Mouse (Mus musculus) induced T-regulatory cell, adult 2 months (primary cell): ENCODE measurements around the gene Tmigd3.

Experiments used
- DNase-seq: peaks from one replicate; pipeline ENCODE4 v3.0.0-alpha.2; 2012; ENCODE audit warnings: low read depth

Tmigd3 gene

GRCm38 (mm10) chr3:105933926-105934325, 63.2 kb downstream of the Tmigd3 start:
- no peak for DNase-seq

- DNase-seq = no peak
Measured at GRCm38 (mm10) chr3:105935033-105935432, 64.3 kb downstream of the Tmigd3 start.

- no peak for DNase-seq
Measured at GRCm38 (mm10) chr3:105936111-105936510, 65.4 kb downstream of the Tmigd3 start.

- DNase-seq = no peak
Measured at GRCm38 (mm10) chr3:105951348-105951747, 80.6 kb downstream of the Tmigd3 start.

- DNase-seq = peak; percentile 18
Measured at GRCm38 (mm10) chr3:105957235-105957634, 86.5 kb downstream of the Tmigd3 start.

GRCm38 (mm10) chr3:105958204-105958603, 87.5 kb downstream of the Tmigd3 start:
- DNase-seq = peak; percentile 42

GRCm38 (mm10) chr3:105958974-105959580, 88.4 kb downstream of the Tmigd3 start, which contains the start of gene Wdr77:
Gene Wdr77, plus strand, starts transcription at chr3:105959369.
- DNase-seq = peak; percentile 100

GRCm38 (mm10) chr3:105959585-105959984, 88.9 kb downstream of the Tmigd3 start:
- DNase-seq = no peak

- DNase-seq = no peak
Measured at GRCm38 (mm10) chr3:105959999-105960398, 89.3 kb downstream of the Tmigd3 start, which contains the start of gene Atp5f1. Gene Atp5f1, minus strand, starts transcription at chr3:105960099.

GRCm38 (mm10) chr3:105960700-105961099, 90.0 kb downstream of the Tmigd3 start:
- DNase-seq = peak; percentile 49

GRCm38 (mm10) chr3:105971831-105972446, 101.2 kb downstream of the Tmigd3 start:
- DNase-seq = no peak

- DNase-seq = no peak
Measured at GRCm38 (mm10) chr3:105973411-105973810, 102.7 kb downstream of the Tmigd3 start, which contains the start of gene Ovgp1. Gene Ovgp1, plus strand, starts transcription at chr3:105973711.
